Mouse (Mus musculus) bone marrow, adult 2 months (tissue): ENCODE measurements around the gene Morc2a.

ENCODE experiments used
- CTCF ChIP-seq: fragments of 200-500 bp; IDR thresholded peaks from 2 replicates; pipeline ENCODE4 v1.5.1; 2011; ENCODE audit warnings: low read length, control low read depth; ENCODE audit not compliant: control insufficient read depth, insufficient read depth
- POLR2A ChIP-seq: fragments of 200-500 bp; IDR thresholded peaks from 2 replicates; pipeline ENCODE4 v1.6.1; 2011; ENCODE audit warnings: low read depth, mild to moderate bottlenecking, control low read depth, low read length, borderline replicate concordance; ENCODE audit not compliant: control insufficient read depth

DNA sequence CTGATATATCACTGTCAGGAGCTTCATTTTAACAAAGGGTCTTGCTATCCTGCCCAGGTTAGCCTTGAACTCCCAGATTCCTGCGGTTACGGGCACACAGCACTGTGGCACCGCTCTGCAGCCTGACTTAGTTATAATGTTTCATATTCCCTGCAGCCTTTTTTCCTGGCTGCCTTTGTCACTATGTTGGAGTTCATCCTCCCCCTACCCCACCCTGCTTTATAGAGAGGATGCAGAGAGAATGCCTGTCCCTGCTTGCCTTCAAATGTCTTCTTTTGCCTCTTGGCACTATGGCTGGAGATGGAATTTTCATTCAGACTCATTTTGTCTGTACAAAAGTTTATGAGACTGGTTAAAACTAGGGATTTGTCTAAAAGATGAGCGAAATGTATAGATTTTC is 33.4 kb upstream of the Morc2a start:
- no peak for TF ChIP-seq CTCF
- TF ChIP-seq POLR2A = no peak
